Mouse (Mus musculus): ENCODE data around the gene Mcu. TPM values are rescaled to one million over a fixed set of nuclear protein-coding genes. Genes with fewer than 3 reads are reported as not detected.

Gene Mcu
- polyA plus RNA-seq, 1 experiment: 30.0 TPM

DNA sequence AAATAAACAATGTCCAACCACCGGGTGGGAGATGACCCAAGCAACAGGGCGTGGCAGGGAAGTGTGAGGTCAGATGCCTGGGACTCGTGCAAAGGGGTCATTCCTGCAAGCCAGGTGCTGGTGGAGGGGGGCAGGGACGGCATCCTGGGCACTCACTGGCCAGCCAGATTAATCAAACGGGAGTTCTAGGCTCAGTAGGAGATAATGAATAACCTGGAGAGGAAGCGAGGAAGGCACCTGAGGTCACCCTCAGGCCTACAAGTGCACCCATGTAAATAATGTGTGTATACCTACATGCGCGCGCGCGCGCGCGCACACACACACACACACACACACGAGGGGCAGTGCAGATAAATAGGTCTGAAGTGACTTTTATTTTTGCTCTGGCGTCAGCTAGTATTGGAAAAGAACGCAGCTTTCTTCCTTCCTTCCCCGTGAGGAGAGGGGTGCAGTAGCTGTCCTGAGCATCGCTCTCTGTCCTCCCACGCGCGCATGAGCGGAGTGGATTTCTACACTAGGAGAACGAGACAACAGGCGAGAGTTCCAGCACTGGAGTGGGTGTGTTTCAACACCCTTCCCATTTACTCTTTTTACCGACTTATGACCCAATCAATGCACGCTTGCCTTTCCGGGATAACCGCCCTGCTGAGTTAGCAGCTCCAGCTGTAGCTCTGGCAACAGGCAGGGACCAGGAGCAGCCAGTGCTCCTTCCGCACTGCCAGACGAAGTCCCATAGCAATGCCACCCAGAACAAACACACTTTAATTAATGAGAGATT is 112.9 kb downstream of the Mcu start:
- DNase-seq (ENCODE audit: extremely low spot score in 1 of 2, low spot score in 1 of 2): peak; percentile 30 to 72

DNA sequence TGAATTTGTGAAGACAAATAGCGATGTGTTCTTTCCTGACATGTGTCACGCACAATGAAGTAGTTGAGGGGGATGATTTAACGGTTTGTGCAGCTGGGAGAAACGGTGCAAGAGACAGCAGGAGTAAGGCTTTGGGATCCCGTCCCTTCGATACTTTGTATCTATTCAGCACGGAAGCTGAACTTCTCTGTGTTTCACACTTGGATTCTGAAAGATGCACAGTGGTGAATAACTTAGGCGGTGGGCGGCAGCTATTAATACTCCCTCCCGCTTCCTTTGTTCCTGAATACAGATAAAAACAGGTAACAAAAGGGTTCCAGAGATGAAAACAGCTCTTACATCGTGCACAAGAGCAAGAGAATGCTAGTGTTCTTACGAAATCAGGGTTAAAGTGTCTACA is 114.1 kb downstream of the Mcu start:
- peak in 1 of 2 experiments; percentile 58 for DNase-seq (ENCODE audit: extremely low spot score in 1 of 2, low spot score in 1 of 2)

DNA sequence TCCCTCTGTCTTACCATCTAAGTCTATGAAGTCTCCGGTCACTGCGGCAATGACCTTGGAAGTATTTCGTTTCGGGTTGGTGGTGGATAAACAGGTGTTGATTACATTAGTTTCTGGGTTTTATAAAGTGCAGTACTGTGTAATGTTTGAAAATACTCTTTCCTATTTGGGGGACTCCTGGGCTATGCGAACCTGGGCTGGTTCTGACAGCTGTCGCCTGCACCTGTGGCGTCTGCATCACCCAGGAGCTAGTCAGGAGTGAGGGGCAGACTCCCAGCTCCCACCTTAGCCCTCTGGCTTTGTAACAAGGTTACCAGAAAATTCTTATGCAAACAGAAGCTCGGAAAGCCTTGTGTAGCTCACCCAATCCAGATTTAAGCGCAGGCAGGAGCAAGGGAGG is 114.7 kb downstream of the Mcu start:
- no peak for DNase-seq (ENCODE audit: extremely low spot score in 1 of 2, low spot score in 1 of 2)

DNA sequence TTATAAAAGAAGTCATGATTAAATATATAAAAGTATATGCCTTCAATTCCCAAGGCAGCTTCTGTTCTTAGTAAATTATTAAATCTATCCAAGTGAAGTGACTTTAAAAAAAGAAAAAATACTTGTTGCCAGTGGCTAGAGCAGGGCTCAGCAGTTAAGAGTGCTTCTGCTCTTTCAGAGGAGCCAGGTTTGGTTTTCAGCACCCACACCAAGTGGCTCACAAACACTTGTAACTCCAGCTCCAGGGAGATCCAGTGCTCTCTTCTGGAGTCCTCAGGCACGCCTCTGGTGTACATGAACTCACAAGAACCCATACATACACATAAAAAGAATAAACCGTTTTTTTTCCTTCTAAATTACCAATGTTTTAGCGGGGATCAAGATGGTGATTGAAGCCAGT is 116.3 kb downstream of the Mcu start:
- DNase-seq (ENCODE audit: extremely low spot score in 1 of 2, low spot score in 1 of 2): no peak

DNA sequence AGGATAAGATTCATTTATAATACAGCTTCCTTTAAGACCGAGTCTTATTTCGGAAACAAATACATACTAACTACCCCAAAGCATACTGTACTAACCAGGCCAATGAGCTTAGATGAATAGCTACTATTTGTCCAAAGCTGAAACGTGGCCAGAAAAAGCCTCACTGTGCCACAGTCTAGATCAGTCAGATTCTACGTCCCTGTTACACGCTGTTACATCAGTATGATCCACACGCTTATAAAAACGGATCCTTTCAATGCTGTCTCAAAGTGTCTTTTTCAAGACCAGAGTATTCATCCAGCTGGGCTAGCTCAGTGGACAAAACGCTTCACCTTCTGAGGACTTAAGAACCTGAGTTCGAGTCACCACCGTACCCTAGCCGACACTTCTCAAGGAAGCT is 119.5 kb downstream of the Mcu start:
- DNase-seq (ENCODE audit: extremely low spot score in 1 of 2, low spot score in 1 of 2): no peak

DNA sequence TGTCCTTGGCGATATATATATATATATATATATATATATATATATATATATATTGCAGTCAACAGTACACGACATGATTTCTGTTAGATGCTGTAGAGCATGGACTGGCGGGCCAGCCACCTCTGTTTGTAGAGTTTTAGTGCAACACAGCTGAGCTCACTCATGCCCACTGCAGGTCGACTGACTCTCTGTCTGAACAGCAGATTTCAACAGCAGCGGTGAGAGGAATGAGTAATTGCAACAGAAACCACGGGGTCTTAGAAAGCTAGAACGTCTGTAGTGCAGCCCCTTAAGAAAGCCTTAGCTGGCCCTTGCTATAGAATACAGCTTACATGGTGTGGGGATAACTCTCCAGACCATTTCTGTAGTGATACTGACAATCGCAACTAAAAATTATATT is 121.6 kb downstream of the Mcu start:
- DNase-seq (ENCODE audit: extremely low spot score in 1 of 2, low spot score in 1 of 2): no peak

DNA sequence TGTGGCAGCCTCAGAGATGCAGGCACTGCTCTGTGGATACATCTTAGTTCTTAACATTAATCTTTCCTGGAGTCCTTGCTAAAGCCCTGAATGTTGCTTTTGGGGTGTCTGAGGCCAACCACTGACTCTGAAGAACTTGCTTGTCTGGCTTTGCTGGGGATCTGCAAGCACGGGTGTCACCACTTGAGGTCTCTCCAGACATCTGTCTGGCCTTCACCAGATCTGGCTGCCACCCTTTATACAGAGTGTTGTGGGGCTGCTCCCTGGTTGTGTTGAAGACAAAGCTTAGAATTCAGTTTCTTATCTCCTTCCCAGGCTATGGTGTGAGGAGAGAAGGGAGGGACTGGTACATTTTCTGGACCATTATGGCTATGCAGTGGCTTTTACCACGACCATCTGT is 122.4 kb downstream of the Mcu start:
- DNase-seq (ENCODE audit: extremely low spot score in 1 of 2, low spot score in 1 of 2): peak in 1 of 2 experiments; percentile 54

DNA sequence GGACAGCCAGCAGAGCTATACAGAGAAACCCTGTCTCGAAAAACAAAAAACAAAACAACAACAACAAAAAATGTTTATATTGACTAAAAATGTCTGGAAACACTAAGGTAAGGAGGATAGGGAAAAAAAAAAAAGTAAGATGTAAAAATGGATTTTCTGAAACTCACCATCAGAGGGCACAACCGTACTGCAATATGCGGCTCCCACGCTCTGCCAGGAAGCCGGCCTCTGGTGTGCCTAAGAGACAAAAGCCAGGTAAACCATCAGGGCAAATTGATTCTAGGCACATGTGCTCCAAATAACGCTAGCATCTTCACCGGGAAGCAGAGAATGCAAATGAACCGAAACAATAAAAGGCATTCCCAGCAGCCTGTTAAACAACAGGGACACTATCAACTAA is 125.6 kb downstream of the Mcu start:
- peak in 1 of 2 experiments; percentile 57 for DNase-seq (ENCODE audit: extremely low spot score in 1 of 2, low spot score in 1 of 2)

DNA sequence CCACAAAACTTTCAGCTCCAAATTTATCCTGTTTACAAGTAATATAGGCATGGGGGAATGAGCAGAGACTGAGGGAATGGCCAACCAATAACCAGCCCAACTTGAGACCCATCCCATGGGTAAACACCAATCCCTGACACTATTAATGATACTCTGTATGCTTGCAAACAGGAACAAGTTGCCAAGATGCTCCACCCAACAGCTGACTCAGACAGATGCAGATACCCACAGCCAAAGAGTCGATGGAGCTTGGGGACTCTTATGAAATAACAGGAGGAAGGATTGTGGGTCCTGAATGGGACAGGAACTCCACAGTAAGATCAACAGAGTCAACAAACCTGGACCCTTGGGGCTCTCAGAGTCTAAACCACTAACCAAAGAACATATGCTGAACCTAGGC is 127.1 kb downstream of the Mcu start:
- no peak for DNase-seq (ENCODE audit: extremely low spot score in 1 of 2, low spot score in 1 of 2)

DNA sequence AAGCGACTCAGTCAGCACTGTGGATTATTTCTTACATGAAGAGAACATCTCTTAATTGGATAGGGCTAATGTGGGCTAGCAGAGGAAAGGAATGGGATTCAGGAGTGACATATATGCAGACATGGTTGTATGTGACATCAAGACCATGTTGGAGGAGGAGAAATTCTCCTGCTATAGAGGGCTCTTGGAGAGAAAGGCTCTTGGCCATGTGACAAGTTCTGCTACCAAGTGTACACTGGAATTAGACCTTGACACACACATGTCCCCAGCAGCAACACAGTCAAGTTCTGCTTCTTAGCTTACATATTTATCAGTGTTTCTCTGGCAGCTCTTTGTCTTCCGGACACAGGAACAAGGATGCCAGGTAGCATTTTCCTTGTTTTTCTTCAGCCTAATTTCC is 129.1 kb downstream of the Mcu start:
- DNase-seq (ENCODE audit: extremely low spot score in 1 of 2, low spot score in 1 of 2): no peak

DNA sequence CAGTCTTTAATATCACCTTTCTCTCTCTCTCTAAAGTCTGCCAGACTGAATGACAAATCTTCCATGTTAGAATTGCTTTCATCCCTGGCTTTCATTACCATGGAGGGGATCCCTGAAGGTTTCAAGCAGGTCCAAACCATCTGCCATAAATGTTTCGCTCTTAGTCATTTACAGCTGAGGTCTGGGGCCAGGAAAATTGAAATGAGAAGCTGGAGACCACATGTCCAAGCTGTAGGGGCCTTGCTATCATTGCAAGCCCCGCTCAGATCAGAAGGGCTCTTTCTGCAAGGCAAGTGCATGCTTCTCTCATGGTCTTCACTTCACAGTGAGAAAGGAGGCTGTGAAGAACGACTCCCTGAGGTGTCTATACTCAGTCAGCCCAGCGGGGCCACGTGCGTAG is 132.2 kb downstream of the Mcu start:
- DNase-seq (ENCODE audit: extremely low spot score in 1 of 2, low spot score in 1 of 2): no peak

DNA sequence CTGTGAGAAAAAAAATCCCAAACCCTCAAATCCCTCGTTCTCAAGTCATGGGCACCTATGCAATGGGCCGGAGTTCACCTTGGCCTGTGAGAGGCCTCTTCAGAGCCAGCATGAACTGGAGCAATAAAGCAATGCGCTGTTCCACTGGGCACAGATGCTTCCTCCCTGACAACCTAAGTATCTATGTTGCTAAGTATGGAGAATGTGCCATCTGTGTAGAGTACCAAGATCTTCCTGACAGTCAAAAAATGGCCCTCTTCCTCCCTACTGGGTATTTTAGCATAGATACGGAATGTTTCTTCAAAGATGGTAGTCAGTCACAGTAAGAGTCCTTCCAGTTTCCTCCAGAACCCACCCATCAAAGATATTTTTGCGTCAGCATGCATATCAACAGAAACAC is 135.1 kb downstream of the Mcu start:
- DNase-seq (ENCODE audit: extremely low spot score in 1 of 2, low spot score in 1 of 2): no peak

DNA sequence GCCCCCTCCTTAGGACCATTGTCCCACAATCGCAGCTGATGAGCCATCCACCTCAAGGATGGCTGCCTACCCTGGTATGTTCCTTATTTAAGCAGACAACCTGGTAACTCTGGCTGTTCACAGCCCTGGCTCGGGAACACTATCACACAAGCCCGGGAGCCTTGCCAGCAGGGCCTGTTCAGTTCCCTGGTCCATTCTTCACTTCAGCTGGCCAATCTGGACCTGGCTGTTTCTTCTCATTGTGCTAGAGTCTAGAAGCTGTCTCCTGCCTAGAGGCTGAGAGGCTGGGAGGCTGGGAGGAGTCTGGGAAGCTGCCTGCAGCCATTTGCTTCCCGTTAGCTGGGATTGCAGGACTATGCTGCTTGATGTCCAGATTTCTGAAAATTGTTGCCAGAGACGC is 146.0 kb downstream of the Mcu start:
- DNase-seq (ENCODE audit: extremely low spot score in 1 of 2, low spot score in 1 of 2): no peak

DNA sequence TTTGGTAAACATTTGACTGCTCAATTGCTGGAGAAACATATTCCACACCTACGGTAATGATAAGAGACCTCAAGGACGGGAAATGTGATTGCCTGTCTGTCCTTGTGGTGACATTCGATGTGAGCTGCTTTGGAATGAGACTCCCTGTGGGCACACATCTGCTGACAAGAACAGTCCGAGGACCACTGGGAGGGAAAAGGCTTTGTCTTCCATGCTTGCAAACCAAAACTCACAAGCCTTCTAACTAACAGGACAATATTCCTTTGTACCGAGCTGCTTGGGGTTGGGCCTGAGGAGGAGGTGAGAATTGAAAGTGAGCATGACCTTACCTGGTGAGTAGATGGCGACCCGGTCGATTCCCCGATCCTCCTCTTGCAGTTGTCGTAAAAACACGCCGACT is 149.2 kb downstream of the Mcu start:
- no peak for DNase-seq (ENCODE audit: extremely low spot score in 1 of 2, low spot score in 1 of 2)

DNA sequence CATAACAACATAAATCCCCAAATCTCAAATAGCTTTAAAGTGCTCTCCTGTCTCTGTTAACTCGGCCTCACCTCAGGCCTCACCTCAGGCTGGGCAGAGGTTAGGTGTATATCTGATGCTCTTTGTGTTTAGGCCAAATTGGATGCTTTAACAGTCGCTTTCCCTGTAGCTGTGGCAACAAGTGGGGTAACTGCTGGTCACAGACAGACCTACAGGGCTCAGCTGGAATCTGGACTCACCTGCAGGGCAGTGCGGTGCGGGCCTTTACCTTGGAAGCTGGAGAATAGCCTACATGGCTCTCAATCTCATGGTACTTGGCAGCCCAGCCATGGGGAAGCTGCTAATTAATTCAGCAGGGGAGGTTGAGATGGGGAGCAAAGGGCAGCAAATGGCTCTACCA is 149.9 kb downstream of the Mcu start:
- DNase-seq (ENCODE audit: extremely low spot score in 1 of 2, low spot score in 1 of 2): no peak

DNA sequence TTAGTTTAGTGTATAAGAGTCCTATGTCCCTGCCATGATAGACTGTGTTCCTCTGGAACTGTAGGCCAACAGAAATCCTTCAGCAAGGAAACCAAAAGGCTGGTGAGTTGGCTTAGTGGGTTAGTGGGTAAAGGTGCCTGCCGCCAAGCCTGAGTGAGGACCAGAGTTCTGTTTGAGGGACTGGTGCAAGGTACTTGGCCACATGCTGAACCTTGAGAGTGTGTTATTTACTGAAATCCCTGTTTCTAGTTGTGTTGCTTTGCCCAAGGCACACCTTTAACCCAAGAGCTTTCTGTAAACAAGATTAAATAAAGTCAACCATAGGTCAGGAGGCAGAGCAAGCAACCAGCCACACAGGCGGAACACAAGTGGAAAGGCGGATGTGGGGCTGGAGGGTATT is 150.9 kb downstream of the Mcu start:
- no peak for DNase-seq (ENCODE audit: extremely low spot score in 1 of 2, low spot score in 1 of 2)

DNA sequence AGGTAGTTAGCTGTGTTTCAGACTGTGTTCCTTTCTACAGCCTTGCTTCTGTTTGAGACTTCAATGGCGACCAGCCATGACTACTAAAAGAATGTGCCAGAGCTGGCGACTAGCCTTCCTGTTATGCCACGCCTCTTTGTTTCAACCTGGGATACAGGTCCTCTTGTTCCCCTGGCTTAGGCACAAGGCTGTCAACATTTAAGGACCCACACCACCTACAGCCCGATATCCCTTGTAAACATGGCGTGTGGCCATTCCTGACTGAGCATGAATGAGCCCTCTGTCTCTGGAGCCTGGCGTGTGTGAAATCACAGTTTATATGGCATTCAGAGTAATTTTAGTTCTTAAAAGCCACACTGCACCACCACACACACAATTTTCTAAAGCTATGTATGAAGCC is 154.2 kb downstream of the Mcu start:
- no peak for DNase-seq (ENCODE audit: extremely low spot score in 1 of 2, low spot score in 1 of 2)

DNA sequence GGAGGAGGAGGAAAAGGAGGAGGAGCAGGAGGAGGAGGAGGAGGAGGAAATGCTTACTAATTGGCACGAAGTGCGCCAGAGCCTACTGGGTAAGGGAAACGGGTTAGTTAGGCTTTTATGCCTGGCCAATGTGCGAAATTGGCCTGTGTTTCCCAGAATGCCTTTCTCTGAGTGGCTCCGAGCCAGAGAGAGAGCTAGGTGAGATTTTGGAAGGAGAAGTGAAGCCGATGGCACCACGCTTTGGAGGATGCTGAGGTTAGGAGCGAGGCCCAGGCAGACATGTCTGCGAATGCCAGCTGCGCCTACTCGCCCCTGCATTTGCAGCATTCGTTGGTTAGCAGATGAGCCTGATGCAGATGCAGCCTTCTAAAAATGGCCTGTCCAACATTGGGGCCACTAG is 156.7 kb downstream of the Mcu start:
- DNase-seq (ENCODE audit: extremely low spot score in 1 of 2, low spot score in 1 of 2): peak; percentile 26 to 71

DNA sequence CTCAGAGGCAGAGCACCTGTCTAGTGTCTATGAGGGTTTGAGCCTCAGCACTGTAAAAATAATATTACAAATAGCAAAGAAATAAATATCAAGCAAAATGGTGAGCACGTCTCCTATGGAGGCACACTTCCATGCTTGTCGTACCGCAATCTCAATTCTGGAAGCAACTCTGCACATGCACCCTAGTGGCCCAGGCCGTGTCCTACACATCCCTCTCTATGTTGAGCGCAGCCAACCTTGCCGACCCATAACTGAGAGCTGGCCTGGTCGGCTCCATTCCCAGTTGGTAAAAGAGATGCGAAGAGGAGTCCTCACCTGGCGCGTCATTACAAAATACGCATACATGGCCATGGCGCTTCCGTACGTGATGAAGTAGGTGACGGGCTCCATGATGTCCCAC is 161.9 kb downstream of the Mcu start:
- DNase-seq (ENCODE audit: extremely low spot score in 1 of 2, low spot score in 1 of 2): no peak

DNA sequence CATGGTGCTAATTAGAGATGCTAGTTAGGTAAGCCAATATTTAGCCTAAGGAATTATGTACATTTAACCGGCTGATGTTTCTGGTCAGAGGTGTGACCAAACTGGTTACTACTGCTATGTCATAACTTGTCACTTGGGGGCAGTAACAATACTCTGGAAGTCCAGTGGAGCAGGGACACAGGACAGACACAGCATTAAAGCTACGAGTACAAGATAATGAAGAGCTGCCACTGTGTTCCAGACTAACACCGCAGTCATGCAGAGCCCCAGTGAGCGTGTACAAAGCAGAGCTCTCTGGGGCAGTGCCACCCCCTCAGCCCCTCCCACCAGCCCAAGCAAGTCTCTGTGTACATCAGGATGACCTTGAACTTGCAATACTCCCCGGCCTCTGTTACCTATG is 164.7 kb downstream of the Mcu start:
- peak in 1 of 2 experiments; percentile 48 for DNase-seq (ENCODE audit: extremely low spot score in 1 of 2, low spot score in 1 of 2)

DNA sequence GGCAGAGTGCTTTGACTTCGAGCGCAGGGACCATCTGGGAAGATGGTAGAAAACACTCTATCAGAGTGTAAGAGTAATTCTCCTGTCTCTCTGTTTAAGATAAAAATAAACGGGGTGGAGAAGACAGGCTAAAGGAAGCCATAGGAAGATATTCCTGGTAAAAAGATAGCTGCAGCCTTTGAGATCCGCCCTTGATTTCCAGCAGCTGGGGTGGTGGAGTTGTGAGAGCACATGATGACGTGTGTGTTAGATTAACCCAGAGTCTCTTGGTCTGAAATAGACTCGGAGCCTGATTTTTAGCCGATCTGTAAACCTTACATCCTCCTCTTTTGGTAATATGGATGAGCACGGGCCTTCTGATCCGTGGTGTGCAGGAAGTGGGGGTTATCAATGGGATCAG is 168.9 kb downstream of the Mcu start:
- DNase-seq (ENCODE audit: extremely low spot score in 1 of 2, low spot score in 1 of 2): peak; percentile 60 to 63

DNA sequence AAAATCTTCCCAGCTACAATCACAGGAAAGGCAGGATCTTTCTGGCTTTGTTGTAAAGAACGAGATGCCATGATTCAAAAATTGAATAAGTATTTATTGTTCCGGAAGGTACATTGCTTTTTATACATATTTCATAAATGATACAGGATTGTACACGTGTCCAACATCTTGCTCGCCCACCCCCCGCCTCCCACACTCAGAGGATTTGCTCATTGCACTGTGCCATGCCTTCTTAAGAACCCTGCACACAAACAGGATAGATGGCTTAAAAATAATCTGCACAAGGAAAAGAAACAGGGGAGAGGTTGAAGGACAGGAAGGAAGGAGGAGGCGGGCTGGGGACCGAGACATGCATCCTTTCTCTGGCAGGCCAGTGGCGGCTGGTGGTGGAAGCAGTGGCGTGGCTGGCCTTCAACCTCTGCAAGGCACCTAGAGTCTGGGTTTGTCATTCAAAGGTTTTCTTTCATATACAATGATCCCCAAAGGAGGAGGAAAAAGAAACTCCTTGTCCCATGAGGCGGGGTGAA is 169.5 kb downstream of the Mcu start:
- DNase-seq (ENCODE audit: extremely low spot score in 1 of 2, low spot score in 1 of 2): peak in 1 of 2 experiments; percentile 30

DNA sequence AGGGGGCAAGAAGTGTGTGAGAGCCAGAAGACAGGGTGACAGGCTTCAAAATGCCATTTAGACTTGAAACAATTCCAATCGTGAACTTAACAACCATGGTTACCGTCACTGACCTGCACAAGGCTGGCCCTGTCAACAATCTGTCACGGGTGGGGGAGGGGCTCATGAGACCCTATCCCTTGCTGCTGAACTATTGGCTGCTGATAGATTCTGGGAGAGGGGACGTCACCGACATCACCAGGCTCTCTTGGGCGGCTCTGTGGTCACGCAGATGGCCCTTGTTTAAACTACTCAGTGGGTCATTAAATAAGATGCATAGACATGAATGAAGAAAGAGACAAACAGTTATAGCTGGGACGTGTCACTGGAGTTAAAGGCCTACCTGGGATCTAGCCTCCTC is 171.9 kb downstream of the Mcu start:
- DNase-seq (ENCODE audit: extremely low spot score in 1 of 2, low spot score in 1 of 2): no peak
